Mouse (Mus musculus): ENCODE results near the gene Kcnh1. TPM values are rescaled to one million over a fixed set of nuclear protein-coding genes. Genes with fewer than 3 reads are reported as not detected.

The Kcnh1 gene
- polyA plus RNA-seq, 1 experiment from 2014 or later = 0.49 TPM

- DNase-seq (ENCODE audit: low spot score) = no peak
Measured at GRCm38 (mm10) chr1:192522376-192523178, 332.0 kb downstream of the Kcnh1 start.

- no peak for DNase-seq (ENCODE audit: low spot score)
Measured at GRCm38 (mm10) chr1:192525711-192526350, 335.3 kb downstream of the Kcnh1 start.

- no peak for DNase-seq (ENCODE audit: low spot score)
Measured at GRCm38 (mm10) chr1:192531490-192532146, 341.0 kb downstream of the Kcnh1 start.

- no peak for DNase-seq (ENCODE audit: low spot score)
Measured at GRCm38 (mm10) chr1:192532212-192532611, 341.6 kb downstream of the Kcnh1 start.

- no peak for DNase-seq (ENCODE audit: low spot score)
Measured at GRCm38 (mm10) chr1:192533016-192533415, 342.4 kb downstream of the Kcnh1 start.

- DNase-seq (ENCODE audit: low spot score) = no peak
Measured at GRCm38 (mm10) chr1:192536440-192536839, 345.9 kb downstream of the Kcnh1 start.

GRCm38 (mm10) chr1:192537169-192537568 lies 346.6 kb downstream of the Kcnh1 start:
- no peak for DNase-seq (ENCODE audit: low spot score)

GRCm38 (mm10) chr1:192542093-192542492 lies 351.5 kb downstream of the Kcnh1 start:
- DNase-seq (ENCODE audit: low spot score) = no peak

- no peak for DNase-seq (ENCODE audit: low spot score)
Measured at GRCm38 (mm10) chr1:192543686-192544085, 353.1 kb downstream of the Kcnh1 start.

- DNase-seq (ENCODE audit: low spot score) = no peak
Measured at GRCm38 (mm10) chr1:192544091-192544490, 353.5 kb downstream of the Kcnh1 start.

GRCm38 (mm10) chr1:192544901-192545300 lies 354.3 kb downstream of the Kcnh1 start:
- DNase-seq (ENCODE audit: low spot score) = no peak

GRCm38 (mm10) chr1:192546843-192547242 lies 356.3 kb downstream of the Kcnh1 start:
- no peak for DNase-seq (ENCODE audit: low spot score)

GRCm38 (mm10) chr1:192550561-192550960 lies 360.0 kb downstream of the Kcnh1 start:
- no peak for DNase-seq (ENCODE audit: low spot score)

- DNase-seq (ENCODE audit: low spot score) = no peak
Measured at GRCm38 (mm10) chr1:192555516-192555915, 364.9 kb downstream of the Kcnh1 start.

GRCm38 (mm10) chr1:192557978-192558594 lies 367.5 kb downstream of the Kcnh1 start:
- DNase-seq (ENCODE audit: low spot score) = no peak

- DNase-seq (ENCODE audit: low spot score) = no peak
Measured at GRCm38 (mm10) chr1:192559341-192559740, 368.8 kb downstream of the Kcnh1 start.

Other genes with a start within 250 kb of the Kcnh1 start
- gene Rd3, start 213.4 kb upstream of the Kcnh1 start, polyA plus RNA-seq (2015; fragmentation: Nextera tagmentation; extraction: Ambion mirVana) = 2.3 and 3.7 TPM in 2 replicates
- gene Traf5, start 98.2 kb upstream of the Kcnh1 start, polyA plus RNA-seq (2015; fragmentation: Nextera tagmentation; extraction: Ambion mirVana) = 13.4 and 15.0 TPM in 2 replicates
- 11.5 and 12.2 TPM in 2 replicates for gene Rcor3, start 52.7 kb upstream of the Kcnh1 start, polyA plus RNA-seq (2015; fragmentation: Nextera tagmentation; extraction: Ambion mirVana)

All from thymus, postnatal 0 days (tissue).